Mouse (Mus musculus): ENCODE data around the gene Lrrc20. TPM values are rescaled to one million over a fixed set of nuclear protein-coding genes. Genes with fewer than 3 reads are reported as not detected.

Gene Lrrc20
- polyA plus RNA-seq, 1 experiment from 2014 or later = 5.3 TPM

DNA sequence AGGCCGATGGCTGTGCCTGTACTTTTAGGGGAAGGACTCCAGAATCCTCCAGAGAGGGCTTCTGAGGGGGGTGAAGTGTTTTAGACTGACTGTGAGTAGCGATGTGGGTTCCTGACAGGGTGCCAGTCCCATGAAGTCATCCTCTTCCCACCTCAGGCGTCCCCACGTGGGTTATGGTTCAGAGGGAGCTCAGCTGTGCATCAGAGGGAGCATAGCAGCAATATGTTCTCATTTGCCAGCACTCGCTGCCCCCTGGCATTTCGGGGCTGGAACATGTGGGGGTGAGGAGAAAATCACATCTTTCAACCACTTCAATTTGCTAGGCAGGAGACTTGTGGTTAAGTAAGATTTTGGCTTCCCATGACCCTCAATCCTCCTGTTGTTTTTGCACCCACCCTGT, 79.6 kb downstream of the Lrrc20 start:
- WGBS = 85% methylated on average over 6 of the region's 6 CpGs
- Histone ChIP-seq H3K9me3 (ENCODE audit: control insufficient read depth, low read depth, low read length) (no peaks in the 10 kb centered on the region), H3K9ac (replicated peaks; ENCODE audit: low read depth, low read length) (no peak overlapping the region), H3K4me3 (ENCODE audit: low read depth, low read length) (no peak overlapping the region), H3K4me1 (ENCODE audit: control insufficient read depth, insufficient read depth, low read length) (no peaks in the 10 kb centered on the region), H3K4me2 (replicated peaks; ENCODE audit: low read depth, low read length) (no peak overlapping the region), H3K36me3 (ENCODE audit: control insufficient read depth, insufficient read depth, low read length) (no peaks in the 10 kb centered on the region), H3K27ac (ENCODE audit: low read length) (no peak overlapping the region), H3K27me3 (ENCODE audit: control insufficient read depth, insufficient read depth, low read length) (no peaks in the 10 kb centered on the region)
- no peak for ATAC-seq (ENCODE audit: insufficient number of reproducible peaks, insufficient read depth, low FRiP score, low read depth)

DNA sequence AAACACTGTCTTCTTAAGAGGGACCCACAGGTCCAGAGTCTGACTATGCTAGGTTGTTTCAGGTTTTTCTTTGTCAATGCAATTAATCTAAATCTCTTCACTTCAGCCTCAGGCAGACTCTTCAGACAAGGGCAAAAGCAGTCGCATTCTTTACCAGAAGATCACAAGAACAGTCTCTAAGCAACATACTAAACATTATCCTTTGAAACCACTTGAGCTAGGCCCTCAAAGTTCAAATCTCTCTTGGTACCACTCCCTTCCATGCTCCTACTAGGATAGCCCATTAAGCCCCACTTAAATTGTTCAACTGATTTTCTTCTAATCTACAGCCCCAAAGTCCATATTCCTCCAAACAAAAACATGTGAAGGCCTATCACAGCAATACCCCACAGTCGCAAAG, 83.0 kb downstream of the Lrrc20 start:
- H3K9me3 ChIP-seq (ENCODE audit: control insufficient read depth, low read depth, low read length) = no peaks in the 10 kb centered on the region
- no peaks in the 10 kb centered on the region for H3K4me1 ChIP-seq (ENCODE audit: control insufficient read depth, insufficient read depth, low read length)
- no peak overlapping the region for H3K4me2 ChIP-seq (replicated peaks; ENCODE audit: low read depth, low read length)
- H3K9ac ChIP-seq (replicated peaks; ENCODE audit: low read depth, low read length) = no peak overlapping the region
- H3K27me3 ChIP-seq (ENCODE audit: control insufficient read depth, insufficient read depth, low read length) = no peaks in the 10 kb centered on the region
- no peak overlapping the region for H3K27ac ChIP-seq (ENCODE audit: low read length)
- WGBS = 78% methylated on average over 2 of the region's 2 CpGs
- no peak overlapping the region for H3K4me3 ChIP-seq (ENCODE audit: low read depth, low read length)
- H3K36me3 ChIP-seq (ENCODE audit: control insufficient read depth, insufficient read depth, low read length) = no peaks in the 10 kb centered on the region
- ATAC-seq (ENCODE audit: insufficient number of reproducible peaks, insufficient read depth, low FRiP score, low read depth) = no peak

DNA sequence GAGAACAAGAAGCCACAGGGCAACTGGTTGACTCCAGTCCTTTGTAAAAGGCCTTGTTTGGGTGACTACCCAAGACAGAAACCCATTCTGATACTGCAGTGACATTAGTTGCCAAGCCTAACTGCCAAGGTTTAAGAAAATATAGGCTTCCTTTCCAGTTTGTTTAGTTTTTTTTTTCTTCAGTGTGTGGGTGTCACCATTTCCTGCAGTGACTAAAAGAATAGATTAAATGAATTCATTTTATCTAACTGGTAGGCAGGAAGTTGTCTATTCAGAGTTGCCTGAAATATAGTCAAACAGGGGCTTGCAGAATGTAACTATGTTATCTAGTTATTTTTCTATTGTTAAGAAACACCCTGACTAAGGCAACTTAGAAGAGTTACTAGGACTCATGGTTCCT, 83.9 kb downstream of the Lrrc20 start:
- Histone ChIP-seq H3K27ac (ENCODE audit: low read length) (no peak overlapping the region), H3K36me3 (ENCODE audit: control insufficient read depth, insufficient read depth, low read length) (no peaks in the 10 kb centered on the region), H3K27me3 (ENCODE audit: control insufficient read depth, insufficient read depth, low read length) (no peaks in the 10 kb centered on the region), H3K4me2 (replicated peaks; ENCODE audit: low read depth, low read length) (no peak overlapping the region), H3K9ac (replicated peaks; ENCODE audit: low read depth, low read length) (no peak overlapping the region), H3K9me3 (ENCODE audit: control insufficient read depth, low read depth, low read length) (no peaks in the 10 kb centered on the region), H3K4me1 (ENCODE audit: control insufficient read depth, insufficient read depth, low read length) (no peaks in the 10 kb centered on the region), H3K4me3 (ENCODE audit: low read depth, low read length) (no peak overlapping the region)
- ATAC-seq (ENCODE audit: insufficient number of reproducible peaks, insufficient read depth, low FRiP score, low read depth) = no peak

DNA sequence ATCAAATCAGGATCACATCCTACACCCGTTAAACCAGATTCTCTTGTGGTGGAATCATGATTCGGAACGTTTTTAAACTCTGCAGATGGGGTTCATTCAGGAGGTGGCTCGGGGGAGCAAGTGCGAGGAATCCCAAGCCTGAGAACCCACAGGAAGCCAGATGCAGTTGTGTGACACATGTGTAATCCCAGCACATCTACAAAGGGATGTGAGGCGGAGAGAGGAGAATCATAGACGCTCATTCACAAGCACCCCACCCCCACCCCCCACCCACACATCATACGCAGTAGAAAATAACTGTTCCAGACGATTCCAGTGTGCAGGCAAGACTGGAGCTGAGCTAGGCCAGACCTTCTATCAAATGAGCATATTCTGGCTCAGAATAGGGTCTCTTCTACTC, 87.9 kb downstream of the Lrrc20 start:
- no peak overlapping the region for H3K4me3 ChIP-seq (ENCODE audit: low read depth, low read length)
- H3K27ac ChIP-seq (ENCODE audit: low read length) = no peak overlapping the region
- no peak overlapping the region for H3K9ac ChIP-seq (replicated peaks; ENCODE audit: low read depth, low read length)
- H3K4me2 ChIP-seq (replicated peaks; ENCODE audit: low read depth, low read length) = no peak overlapping the region
- 75% methylated on average over 9 of the region's 9 CpGs for WGBS
- H3K36me3 ChIP-seq (ENCODE audit: control insufficient read depth, insufficient read depth, low read length) = no peaks in the 10 kb centered on the region
- H3K27me3 ChIP-seq (ENCODE audit: control insufficient read depth, insufficient read depth, low read length) = no peaks in the 10 kb centered on the region
- no peaks in the 10 kb centered on the region for H3K4me1 ChIP-seq (ENCODE audit: control insufficient read depth, insufficient read depth, low read length)
- H3K9me3 ChIP-seq (ENCODE audit: control insufficient read depth, low read depth, low read length) = no peaks in the 10 kb centered on the region
- ATAC-seq (ENCODE audit: insufficient number of reproducible peaks, insufficient read depth, low FRiP score, low read depth) = no peak

DNA sequence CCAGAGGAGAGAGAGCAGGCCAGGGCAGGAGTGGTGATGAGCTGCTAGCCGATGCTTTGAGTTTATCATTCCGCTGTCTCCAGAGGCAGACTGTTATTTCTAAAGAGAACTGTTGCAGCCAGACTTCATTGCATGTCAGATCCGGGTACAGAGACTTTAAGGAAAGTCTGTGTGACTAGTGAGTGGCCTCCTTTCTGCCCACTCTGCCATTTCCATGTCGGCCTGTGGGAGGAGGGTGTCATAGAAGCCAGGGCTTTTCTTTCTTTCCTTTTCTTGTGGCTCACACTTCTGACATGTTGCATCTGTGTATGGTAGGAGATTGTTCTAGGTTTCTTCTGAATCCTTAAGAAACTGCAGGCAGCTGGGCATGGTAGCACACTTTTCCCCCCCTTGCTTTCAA, 88.8 kb downstream of the Lrrc20 start:
- H3K4me3 ChIP-seq (ENCODE audit: low read depth, low read length) = no peak overlapping the region
- no peaks in the 10 kb centered on the region for H3K4me1 ChIP-seq (ENCODE audit: control insufficient read depth, insufficient read depth, low read length)
- no peak overlapping the region for H3K9ac ChIP-seq (replicated peaks; ENCODE audit: low read depth, low read length)
- no peak overlapping the region for H3K4me2 ChIP-seq (replicated peaks; ENCODE audit: low read depth, low read length)
- no peaks in the 10 kb centered on the region for H3K27me3 ChIP-seq (ENCODE audit: control insufficient read depth, insufficient read depth, low read length)
- no peaks in the 10 kb centered on the region for H3K9me3 ChIP-seq (ENCODE audit: control insufficient read depth, low read depth, low read length)
- no peak overlapping the region for H3K27ac ChIP-seq (ENCODE audit: low read length)
- H3K36me3 ChIP-seq (ENCODE audit: control insufficient read depth, insufficient read depth, low read length) = no peaks in the 10 kb centered on the region
- no peak for ATAC-seq (ENCODE audit: insufficient number of reproducible peaks, insufficient read depth, low FRiP score, low read depth)
- WGBS = 75% methylated on average over 4 of the region's 4 CpGs

DNA sequence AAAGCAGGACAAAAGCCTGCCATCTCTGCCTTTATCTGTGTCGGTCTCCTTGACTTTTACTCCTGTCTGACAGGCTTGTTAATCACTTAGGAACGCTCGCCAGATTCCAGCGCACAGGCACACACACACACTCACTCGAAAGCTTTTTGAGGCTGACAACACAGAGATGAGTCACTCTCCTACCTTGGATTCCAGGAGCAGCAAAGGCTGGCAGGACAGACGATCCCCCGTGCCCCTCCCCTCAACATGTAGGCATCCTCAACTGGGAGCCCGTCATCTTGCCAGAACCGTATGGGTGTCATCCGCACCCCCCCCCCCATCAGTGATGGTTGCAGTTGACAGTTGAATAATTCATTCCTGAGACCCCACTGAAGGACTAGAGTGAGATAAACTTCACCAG, 94.6 kb downstream of the Lrrc20 start:
- ATAC-seq (ENCODE audit: insufficient number of reproducible peaks, insufficient read depth, low FRiP score, low read depth) = no peak
- no peaks in the 10 kb centered on the region for H3K9me3 ChIP-seq (ENCODE audit: control insufficient read depth, low read depth, low read length)
- H3K27me3 ChIP-seq (ENCODE audit: control insufficient read depth, insufficient read depth, low read length) = no peaks in the 10 kb centered on the region
- H3K36me3 ChIP-seq (ENCODE audit: control insufficient read depth, insufficient read depth, low read length) = no peaks in the 10 kb centered on the region
- H3K9ac ChIP-seq (replicated peaks; ENCODE audit: low read depth, low read length) = no peak overlapping the region
- no peaks in the 10 kb centered on the region for H3K4me1 ChIP-seq (ENCODE audit: control insufficient read depth, insufficient read depth, low read length)
- H3K27ac ChIP-seq (ENCODE audit: low read length) = no peak overlapping the region
- 21% methylated on average over 10 of the region's 10 CpGs for WGBS
- no peak overlapping the region for H3K4me2 ChIP-seq (replicated peaks; ENCODE audit: low read depth, low read length)
- no peak overlapping the region for H3K4me3 ChIP-seq (ENCODE audit: low read depth, low read length)

DNA sequence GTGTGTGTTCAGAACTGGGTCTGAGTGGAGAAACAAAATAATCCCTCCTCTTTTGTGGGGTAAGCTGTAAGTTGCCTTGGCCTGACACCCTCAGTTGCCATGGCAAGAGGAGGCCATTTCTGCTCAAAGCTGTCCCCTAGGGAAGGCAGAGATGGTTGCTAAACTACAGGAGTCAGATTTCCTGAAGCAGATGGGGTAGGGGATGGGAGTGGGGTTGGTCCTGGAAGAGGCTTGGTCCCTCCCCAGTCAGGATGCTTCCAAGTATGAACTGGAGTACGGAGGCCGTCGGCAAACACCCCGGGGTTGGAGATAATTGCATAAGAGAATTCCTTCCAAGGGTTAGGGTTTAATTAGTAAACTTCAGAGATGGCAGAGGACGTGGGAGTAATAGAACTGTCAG, 96.5 kb downstream of the Lrrc20 start:
- Histone ChIP-seq H3K36me3 (ENCODE audit: control insufficient read depth, insufficient read depth, low read length) (no peaks in the 10 kb centered on the region), H3K9ac (replicated peaks; ENCODE audit: low read depth, low read length) (no peak overlapping the region), H3K9me3 (ENCODE audit: control insufficient read depth, low read depth, low read length) (no peaks in the 10 kb centered on the region), H3K27me3 (ENCODE audit: control insufficient read depth, insufficient read depth, low read length) (no peaks in the 10 kb centered on the region), H3K27ac (ENCODE audit: low read length) (no peak overlapping the region), H3K4me1 (ENCODE audit: control insufficient read depth, insufficient read depth, low read length) (no peaks in the 10 kb centered on the region), H3K4me3 (ENCODE audit: low read depth, low read length) (no peak overlapping the region), H3K4me2 (replicated peaks; ENCODE audit: low read depth, low read length) (no peak overlapping the region)
- ATAC-seq (ENCODE audit: insufficient number of reproducible peaks, insufficient read depth, low FRiP score, low read depth) = no peak
- 55% methylated on average over 5 of the region's 5 CpGs for WGBS

DNA sequence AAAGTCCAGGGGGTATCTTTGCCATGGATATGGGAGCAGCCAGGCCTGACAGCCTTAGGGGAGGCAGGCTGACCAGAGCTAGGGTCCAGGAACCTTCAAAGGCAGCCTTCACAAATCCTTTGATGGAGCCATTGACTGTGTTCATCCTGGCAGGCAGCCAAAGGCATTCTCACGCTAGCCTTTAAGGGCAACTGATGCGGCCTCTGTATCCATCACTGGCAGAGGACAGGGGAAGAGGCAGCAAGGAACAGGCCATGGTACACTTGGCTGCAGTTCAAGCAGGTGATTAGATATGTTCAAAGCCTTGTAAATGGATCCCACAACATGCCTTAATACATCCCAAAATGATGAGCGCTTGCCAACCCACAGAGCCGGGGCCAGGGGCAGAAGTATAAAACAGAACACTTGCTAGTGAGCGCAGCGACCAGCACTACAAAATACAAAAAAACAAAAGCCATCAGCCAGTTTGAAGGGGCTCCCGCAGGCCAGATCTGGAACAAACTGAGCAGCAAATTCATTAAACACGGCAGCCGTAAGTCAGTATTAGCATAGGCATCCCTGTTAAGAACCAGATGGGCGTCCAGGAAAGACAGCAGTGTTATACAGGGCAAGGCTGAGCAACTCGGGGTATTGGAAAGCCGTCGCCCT, 100.6 kb downstream of the Lrrc20 start:
- WGBS = 54% methylated on average over 13 of the region's 13 CpGs
- Histone ChIP-seq H3K4me2 (replicated peaks; ENCODE audit: low read depth, low read length) (no peak overlapping the region), H3K36me3 (ENCODE audit: control insufficient read depth, insufficient read depth, low read length) (no peaks in the 10 kb centered on the region), H3K27me3 (ENCODE audit: control insufficient read depth, insufficient read depth, low read length) (no peaks in the 10 kb centered on the region), H3K4me1 (ENCODE audit: control insufficient read depth, insufficient read depth, low read length) (no peaks in the 10 kb centered on the region), H3K9me3 (ENCODE audit: control insufficient read depth, low read depth, low read length) (no peaks in the 10 kb centered on the region), H3K27ac (ENCODE audit: low read length) (no peak overlapping the region), H3K9ac (replicated peaks; ENCODE audit: low read depth, low read length) (no peak overlapping the region), H3K4me3 (ENCODE audit: low read depth, low read length) (no peak overlapping the region)
- ATAC-seq (ENCODE audit: insufficient number of reproducible peaks, insufficient read depth, low FRiP score, low read depth) = no peak

DNA sequence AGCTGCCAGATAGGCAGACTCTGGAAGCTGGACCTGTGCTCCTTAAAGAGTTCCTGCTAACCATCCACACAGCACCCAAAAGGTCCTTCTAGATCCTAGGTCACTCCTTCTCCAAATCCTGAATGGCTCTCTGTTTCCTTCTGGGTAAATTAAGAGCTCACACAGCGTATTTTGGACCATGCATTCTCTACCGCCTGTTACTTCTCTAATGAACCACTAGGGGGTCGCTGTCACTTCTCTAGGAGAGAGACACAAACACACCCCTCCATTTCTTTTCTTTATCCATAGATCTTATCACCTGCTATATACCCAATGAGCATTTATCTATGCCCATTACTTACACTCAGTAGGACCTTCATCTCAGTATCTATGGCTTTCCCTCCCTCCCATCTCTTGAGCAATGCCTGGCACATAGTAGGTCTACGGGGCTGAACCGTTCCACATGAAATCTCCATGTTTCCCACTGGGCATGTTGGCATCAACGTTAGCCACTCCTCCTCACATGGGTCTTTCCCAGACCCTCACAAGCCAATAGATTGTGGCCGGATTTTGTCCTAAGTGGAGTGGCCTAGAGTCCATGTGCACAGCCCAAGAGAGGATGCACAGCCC, 111.7 kb downstream of the Lrrc20 start:
- H3K9ac ChIP-seq (replicated peaks; ENCODE audit: low read depth, low read length) = no peak overlapping the region
- H3K4me1 ChIP-seq (ENCODE audit: control insufficient read depth, insufficient read depth, low read length) = no peaks in the 10 kb centered on the region
- H3K4me2 ChIP-seq (replicated peaks; ENCODE audit: low read depth, low read length) = no peak overlapping the region
- no peak overlapping the region for H3K4me3 ChIP-seq (ENCODE audit: low read depth, low read length)
- no peak for ATAC-seq (ENCODE audit: insufficient number of reproducible peaks, insufficient read depth, low FRiP score, low read depth)
- WGBS = 80% methylated on average over 7 of the region's 7 CpGs
- no peaks in the 10 kb centered on the region for H3K9me3 ChIP-seq (ENCODE audit: control insufficient read depth, low read depth, low read length)
- no peak overlapping the region for H3K27ac ChIP-seq (ENCODE audit: low read length)
- no peaks in the 10 kb centered on the region for H3K27me3 ChIP-seq (ENCODE audit: control insufficient read depth, insufficient read depth, low read length)
- no peaks in the 10 kb centered on the region for H3K36me3 ChIP-seq (ENCODE audit: control insufficient read depth, insufficient read depth, low read length)

All from stomach, embryonic 14.5 days (tissue).